Mouse (Mus musculus): ENCODE data around the gene Sh3d21. TPM values are rescaled to one million over a fixed set of nuclear protein-coding genes. Genes with fewer than 3 reads are reported as not detected.

Gene Sh3d21
- polyA plus RNA-seq, 1 experiment from 2014 or later = 7.0 TPM

- H3K27ac ChIP-seq (ENCODE audit: low read depth) = peak within 1 kb of the TSS; percentile 98
- no peak for TF ChIP-seq CTCF (IDR thresholded peaks at IDR 0.05; ENCODE audit: low read depth)
- ATAC-seq (ENCODE audit: insufficient read depth) = peak; percentile 99
- peak; percentile 99 for DNase-seq
- H3K4me2 ChIP-seq = peak within 1 kb of the TSS; percentile 86
- H3K9ac ChIP-seq = peak within 1 kb of the TSS; percentile 84
- peak within 1 kb of the TSS; percentile 69 for H3K4me3 ChIP-seq (ENCODE audit: low read depth, low read length)
- H3K4me1 ChIP-seq (ENCODE audit: insufficient read depth) = peaks cover 14% of the 10 kb centered on the region
- H3K36me3 ChIP-seq (ENCODE audit: insufficient read depth) = peaks cover 18% of the 10 kb centered on the region
- no peaks in the 10 kb centered on the region for H3K27me3 ChIP-seq (ENCODE audit: insufficient read depth, low read length)
- H3K9me3 ChIP-seq (ENCODE audit: low read depth, low read length) = no peaks in the 10 kb centered on the region
- WGBS = under 1% methylated on average over 75 of the region's 75 CpGs
Measured at GRCm38 (mm10) chr4:126202303-126203181, 39.3 kb upstream of the Sh3d21 start, which contains the start of gene Thrap3. Gene Thrap3, minus strand, starts transcription at chr4:126202760.

- Histone ChIP-seq H3K4me2 (peak overlapping the region; percentile 86), H3K27ac (ENCODE audit: low read depth) (peak overlapping the region; percentile 98), H3K9ac (peak overlapping the region; percentile 84), H3K4me1 (ENCODE audit: insufficient read depth) (peaks cover 15% of the 10 kb centered on the region), H3K36me3 (ENCODE audit: insufficient read depth) (peaks cover 25% of the 10 kb centered on the region), H3K4me3 (ENCODE audit: low read depth, low read length) (peak overlapping the region; percentile 69), H3K9me3 (ENCODE audit: low read depth, low read length) (no peaks in the 10 kb centered on the region), H3K27me3 (ENCODE audit: insufficient read depth, low read length) (no peaks in the 10 kb centered on the region)
- ATAC-seq (ENCODE audit: insufficient read depth) = no peak
- under 1% methylated on average over 28 of the region's 28 CpGs for WGBS
- TF ChIP-seq CTCF (IDR thresholded peaks at IDR 0.05; ENCODE audit: low read depth) = peak; percentile 39
- peak; percentile 77 for DNase-seq
Measured at GRCm38 (mm10) chr4:126201514-126202302, 38.4 kb upstream of the Sh3d21 start.

GRCm38 (mm10) chr4:126200656-126201055 is 37.4 kb upstream of the Sh3d21 start:
- TF ChIP-seq CTCF (IDR thresholded peaks at IDR 0.05; ENCODE audit: low read depth) = no peak
- no peaks in the 10 kb centered on the region for H3K27me3 ChIP-seq (ENCODE audit: insufficient read depth, low read length)
- no peak overlapping the region for H3K27ac ChIP-seq (ENCODE audit: low read depth)
- H3K9me3 ChIP-seq (ENCODE audit: low read depth, low read length) = no peaks in the 10 kb centered on the region
- H3K4me3 ChIP-seq (ENCODE audit: low read depth, low read length) = peak overlapping the region; percentile 69
- ATAC-seq (ENCODE audit: insufficient read depth) (no peak), DNase-seq (no peak)
- peak overlapping the region; percentile 86 for H3K4me2 ChIP-seq
- 29% methylated on average over 2 of the region's 2 CpGs for WGBS
- H3K9ac ChIP-seq = peak overlapping the region; percentile 84
- peaks cover 25% of the 10 kb centered on the region for H3K36me3 ChIP-seq (ENCODE audit: insufficient read depth)
- peaks cover 15% of the 10 kb centered on the region for H3K4me1 ChIP-seq (ENCODE audit: insufficient read depth)

GRCm38 (mm10) chr4:126200036-126200435 is 36.7 kb upstream of the Sh3d21 start:
- Histone ChIP-seq H3K9ac (peak overlapping the region; percentile 84; the same call in 1 of the 2 replicates), H3K4me1 (ENCODE audit: insufficient read depth) (peaks cover 15% of the 10 kb centered on the region), H3K9me3 (ENCODE audit: low read depth, low read length) (no peaks in the 10 kb centered on the region), H3K4me2 (peak overlapping the region; percentile 86), H3K36me3 (ENCODE audit: insufficient read depth) (peaks cover 27% of the 10 kb centered on the region), H3K4me3 (ENCODE audit: low read depth, low read length) (peak overlapping the region; percentile 69), H3K27me3 (ENCODE audit: insufficient read depth, low read length) (no peaks in the 10 kb centered on the region), H3K27ac (ENCODE audit: low read depth) (no peak overlapping the region)
- no peak for TF ChIP-seq CTCF (IDR thresholded peaks at IDR 0.05; ENCODE audit: low read depth)
- no peak for DNase-seq
- WGBS = 24% methylated on average over 1 of the region's 1 CpGs
- ATAC-seq (ENCODE audit: insufficient read depth) = no peak

- Histone ChIP-seq H3K9me3 (ENCODE audit: low read depth, low read length) (no peaks in the 10 kb centered on the region), H3K4me2 (peak overlapping the region; percentile 86), H3K9ac (no peak overlapping the region; the same call in 1 of the 2 replicates), H3K27me3 (ENCODE audit: insufficient read depth, low read length) (no peaks in the 10 kb centered on the region), H3K4me3 (ENCODE audit: low read depth, low read length) (peak overlapping the region; percentile 69), H3K36me3 (ENCODE audit: insufficient read depth) (peaks cover 32% of the 10 kb centered on the region), H3K4me1 (ENCODE audit: insufficient read depth) (peaks cover 15% of the 10 kb centered on the region), H3K27ac (ENCODE audit: low read depth) (no peak overlapping the region)
- no peak for ATAC-seq (ENCODE audit: insufficient read depth)
- no peak for DNase-seq
- 60% methylated on average over 6 of the region's 6 CpGs for WGBS
- no peak for TF ChIP-seq CTCF (IDR thresholded peaks at IDR 0.05; ENCODE audit: low read depth)
Measured at GRCm38 (mm10) chr4:126199556-126199955, 36.3 kb upstream of the Sh3d21 start.

GRCm38 (mm10) chr4:126197485-126197884 is 34.2 kb upstream of the Sh3d21 start:
- H3K4me2 ChIP-seq = no peak overlapping the region
- H3K27me3 ChIP-seq (ENCODE audit: insufficient read depth, low read length) = no peaks in the 10 kb centered on the region
- ATAC-seq (ENCODE audit: insufficient read depth) (no peak), DNase-seq (peak; percentile 71)
- no peak overlapping the region for H3K4me3 ChIP-seq (ENCODE audit: low read depth, low read length)
- no peak overlapping the region for H3K27ac ChIP-seq (ENCODE audit: low read depth)
- WGBS = 47% methylated on average over 3 of the region's 3 CpGs
- H3K9ac ChIP-seq = no peak overlapping the region
- no peaks in the 10 kb centered on the region for H3K9me3 ChIP-seq (ENCODE audit: low read depth, low read length)
- TF ChIP-seq CTCF (IDR thresholded peaks at IDR 0.05; ENCODE audit: low read depth) = no peak
- peaks cover 15% of the 10 kb centered on the region for H3K4me1 ChIP-seq (ENCODE audit: insufficient read depth)
- H3K36me3 ChIP-seq (ENCODE audit: insufficient read depth) = peaks cover 52% of the 10 kb centered on the region

GRCm38 (mm10) chr4:126194916-126195315 is 31.6 kb upstream of the Sh3d21 start:
- DNase-seq (no peak), ATAC-seq (ENCODE audit: insufficient read depth) (no peak)
- Histone ChIP-seq H3K27ac (ENCODE audit: low read depth) (no peak overlapping the region), H3K27me3 (ENCODE audit: insufficient read depth, low read length) (no peaks in the 10 kb centered on the region), H3K9ac (no peak overlapping the region), H3K4me1 (ENCODE audit: insufficient read depth) (peaks cover 5% of the 10 kb centered on the region; the same call in 1 of the 2 replicates), H3K36me3 (ENCODE audit: insufficient read depth) (peaks cover 68% of the 10 kb centered on the region), H3K4me2 (no peak overlapping the region), H3K4me3 (ENCODE audit: low read depth, low read length) (no peak overlapping the region), H3K9me3 (ENCODE audit: low read depth, low read length) (no peaks in the 10 kb centered on the region)
- no peak for TF ChIP-seq CTCF (IDR thresholded peaks at IDR 0.05; ENCODE audit: low read depth)
- 93% methylated on average over 4 of the region's 4 CpGs for WGBS

Measured in lung, embryonic 14.5 days (tissue).